Mouse (Mus musculus) forebrain, embryonic 10.5 days (tissue): ENCODE measurements around the gene Zcchc17. TPM values are rescaled to one million over a fixed set of nuclear protein-coding genes. Genes with fewer than 3 reads are reported as not detected.

Experiments
- DNase-seq: peaks from one replicate; pipeline ENCODE4 v3.0.0-alpha.2; 2017; ENCODE audit warnings: low spot score; ENCODE audit errors: extremely low spot score
- H3K27ac ChIP-seq: fragments of 300-500 bp; sonication (generic); 2 replicates; pipeline ENCODE4 v1.5.1; 2016; ENCODE audit warnings: mild to moderate bottlenecking
- H3K27me3 ChIP-seq: fragments of 300-500 bp; sonication (generic); 2 replicates; pipeline ENCODE4 v1.6.1; 2016; ENCODE audit warnings: mild to moderate bottlenecking; ENCODE audit not compliant: poor library complexity, severe bottlenecking
- H3K36me3 ChIP-seq: fragments of 300-500 bp; sonication (generic); replicated peaks from 2 replicates; pipeline ENCODE4 v1.6.1; 2016; ENCODE audit warnings: mild to moderate bottlenecking, moderate library complexity
- H3K4me1 ChIP-seq: fragments of 300-500 bp; sonication (generic); 2 replicates; pipeline ENCODE4 v1.6.1; 2016
- H3K4me3 ChIP-seq: fragments of 300-500 bp; sonication (generic); 2 replicates; pipeline ENCODE4 v1.5.1; 2016; ENCODE audit warnings: mild to moderate bottlenecking, moderate library complexity
- H3K9me3 ChIP-seq: fragments of 300-500 bp; sonication (generic); 2 replicates; pipeline ENCODE4 v1.6.1; 2016; ENCODE audit warnings: mild to moderate bottlenecking, moderate library complexity
- WGBS: fragments of 180-500 bp; shearing (Covaris S2); methylation state at CpG from one replicate; pipeline ENCODE4 v1.1.7; 2016; 5-methylcytosine and 5-hydroxymethylcytosine counted together
- polyA plus RNA-seq: library from polyadenylated mRNA; unstranded; fragments of >200 nt; fragmentation: Nextera tagmentation; extraction: Ambion mirVana; gene quantifications from 2 replicates; pipeline ENCODE4 v1.2.1, GENCODE M21; 2016

Zcchc17 gene
- polyA plus RNA-seq = 68.8 and 72.4 TPM in 2 replicates

DNA sequence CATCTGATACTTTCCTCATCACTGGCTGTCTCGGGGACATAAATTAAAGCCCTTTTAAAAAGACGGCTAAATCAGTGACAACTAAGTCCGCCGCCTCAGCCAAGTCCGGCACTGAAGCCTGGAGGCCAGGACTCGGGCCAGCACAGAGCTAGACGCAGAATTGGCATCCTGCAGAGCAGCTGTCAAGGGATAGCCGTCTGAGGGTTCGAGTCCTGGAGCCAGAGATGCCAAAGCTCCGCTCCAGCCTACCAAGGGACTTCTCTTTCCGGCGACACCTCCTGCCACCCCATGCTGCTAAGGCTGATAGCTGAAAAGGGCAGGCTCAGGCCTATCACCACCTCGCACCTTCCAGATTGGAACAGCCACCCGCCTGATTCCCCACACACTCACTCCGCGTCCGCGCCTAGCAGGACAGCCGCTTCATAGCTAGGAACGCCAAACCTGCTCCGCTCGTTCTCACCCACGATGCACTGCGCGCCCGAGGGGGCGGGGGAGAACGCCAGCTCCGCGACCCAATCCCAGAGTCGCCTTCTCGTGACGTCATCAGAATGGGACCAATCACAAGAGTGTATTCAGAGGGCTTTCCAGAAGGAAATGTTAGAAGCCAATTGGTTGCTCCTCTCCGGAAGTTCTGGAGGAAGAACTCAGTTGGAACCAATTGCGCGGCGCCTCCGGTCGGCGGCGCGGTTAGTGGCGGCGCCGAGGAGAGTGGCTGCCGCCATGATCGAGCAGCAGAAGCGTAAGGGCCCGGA is at the start of gene Zcchc17, which contains the start of gene Snrnp40:
TSS of gene Zcchc17 (minus strand) at position 458 of the 752 bp plus-strand sequence.
TSS of gene Snrnp40 (plus strand) at position 647 of the 752 bp plus-strand sequence.
- Histone ChIP-seq H3K4me1 (peaks cover 26% of the 10 kb centered on the region), H3K36me3 (peaks cover 48% of the 10 kb centered on the region), H3K27ac (peak within 1 kb of the TSS; percentile 94), H3K27me3 (no peaks in the 10 kb centered on the region), H3K4me3 (peak within 1 kb of the TSS; percentile 99), H3K9me3 (no peaks in the 10 kb centered on the region)
- WGBS = under 1% methylated on average over 49 of the region's 49 CpGs
- DNase-seq = peak; percentile 98

GRCm38 (mm10) chr4:130391265-130391664 is 31.5 kb upstream of the Zcchc17 start:
- DNase-seq = peak; percentile 23
- Histone ChIP-seq H3K4me3 (no peak overlapping the region), H3K36me3 (peaks cover 52% of the 10 kb centered on the region), H3K9me3 (no peaks in the 10 kb centered on the region), H3K4me1 (peaks cover 7% of the 10 kb centered on the region; the same call in 1 of the 2 replicates), H3K27me3 (no peaks in the 10 kb centered on the region), H3K27ac (no peak overlapping the region)
- 76% methylated on average over 3 of the region's 3 CpGs for WGBS

DNA sequence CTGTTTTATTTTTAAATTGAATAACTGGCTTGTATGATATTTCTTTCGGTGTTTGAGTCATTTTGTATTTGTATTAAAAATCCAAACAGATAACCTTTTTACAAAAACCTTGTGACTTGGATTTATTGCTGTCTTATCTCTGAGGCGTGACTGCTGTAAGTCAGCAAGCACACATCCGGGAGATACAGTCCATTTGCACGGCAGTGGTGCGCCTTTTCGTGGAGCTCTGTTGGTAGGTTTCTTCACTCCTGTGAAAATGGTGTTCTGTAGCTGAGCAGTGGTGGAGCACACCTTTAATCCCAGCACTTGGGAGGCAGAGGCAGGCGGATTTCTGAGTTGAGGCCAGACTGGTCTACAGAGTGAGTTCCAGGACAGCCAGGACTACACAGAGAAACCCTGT is 30.2 kb upstream of the Zcchc17 start:
- peaks cover 65% of the 10 kb centered on the region for H3K36me3 ChIP-seq
- peaks cover 7% of the 10 kb centered on the region; the same call in 1 of the 2 replicates for H3K4me1 ChIP-seq
- 95% methylated on average over 7 of the region's 7 CpGs for WGBS
- no peaks in the 10 kb centered on the region for H3K9me3 ChIP-seq
- H3K27ac ChIP-seq = no peak overlapping the region
- no peak overlapping the region for H3K4me3 ChIP-seq
- DNase-seq = no peak
- no peaks in the 10 kb centered on the region for H3K27me3 ChIP-seq

DNA sequence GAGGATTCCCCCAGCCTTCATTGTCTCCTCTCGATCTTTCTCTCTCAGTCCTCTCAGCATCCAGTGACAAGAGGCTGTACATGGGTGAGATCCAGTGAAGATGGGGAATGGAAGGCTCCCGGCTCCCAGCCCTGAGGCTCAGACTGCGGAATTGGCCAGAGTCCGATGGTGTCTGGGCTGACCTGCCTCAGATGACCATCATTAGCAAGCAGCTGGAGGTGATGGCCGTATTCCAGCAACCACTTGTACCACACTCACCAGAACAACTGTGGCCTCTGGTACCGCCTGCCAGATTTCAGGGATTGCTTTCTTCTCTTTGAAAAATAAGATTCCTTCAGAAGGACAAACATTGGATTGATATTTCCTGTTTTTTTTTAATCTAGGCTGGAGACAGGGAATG is 29.8 kb upstream of the Zcchc17 start:
- no peaks in the 10 kb centered on the region for H3K9me3 ChIP-seq
- peaks cover 69% of the 10 kb centered on the region for H3K36me3 ChIP-seq
- no peak for DNase-seq
- 83% methylated on average over 6 of the region's 6 CpGs for WGBS
- no peak overlapping the region for H3K27ac ChIP-seq
- no peak overlapping the region for H3K4me3 ChIP-seq
- H3K27me3 ChIP-seq = no peaks in the 10 kb centered on the region
- peaks cover 7% of the 10 kb centered on the region; the same call in 1 of the 2 replicates for H3K4me1 ChIP-seq

DNA sequence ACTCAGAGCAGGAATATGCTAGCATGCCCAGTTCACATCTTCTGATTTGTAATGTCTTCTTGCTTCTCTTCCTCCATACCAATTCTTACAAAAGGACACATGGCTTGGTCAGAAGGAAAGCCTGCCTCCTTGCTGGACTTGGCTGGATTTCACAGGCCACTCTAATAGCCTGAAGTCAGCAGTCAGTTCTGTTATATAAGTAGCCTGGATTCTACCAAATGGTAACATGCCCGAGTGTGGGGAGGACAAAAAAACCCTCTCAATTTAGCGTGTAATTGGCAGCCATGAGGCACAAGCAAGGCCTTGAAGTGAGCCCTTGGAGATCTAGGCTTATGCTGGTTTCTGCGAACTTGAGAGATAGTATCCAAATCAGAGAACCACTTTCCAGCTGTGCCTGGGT is 27.5 kb upstream of the Zcchc17 start:
- Histone ChIP-seq H3K4me1 (peaks cover under 1% of the 10 kb centered on the region; the same call in 1 of the 2 replicates), H3K27ac (no peak overlapping the region), H3K27me3 (no peaks in the 10 kb centered on the region), H3K4me3 (no peak overlapping the region), H3K9me3 (no peaks in the 10 kb centered on the region), H3K36me3 (peaks cover 92% of the 10 kb centered on the region)
- 89% methylated on average over 3 of the region's 3 CpGs for WGBS
- no peak for DNase-seq

- Histone ChIP-seq H3K27ac (no peak overlapping the region), H3K9me3 (peaks cover 7% of the 10 kb centered on the region; the same call in 1 of the 2 replicates), H3K36me3 (peaks cover 100% of the 10 kb centered on the region), H3K4me1 (no peaks in the 10 kb centered on the region), H3K27me3 (no peaks in the 10 kb centered on the region), H3K4me3 (no peak overlapping the region)
- no peak for DNase-seq
- WGBS = 93% methylated on average over 2 of the region's 2 CpGs
These were observed 20.7 kb upstream of the Zcchc17 start for GRCm38 (mm10) chr4:130380418-130380817.

- DNase-seq = no peak
- no peak overlapping the region for H3K27ac ChIP-seq
- H3K27me3 ChIP-seq = no peaks in the 10 kb centered on the region
- H3K36me3 ChIP-seq = peaks cover 100% of the 10 kb centered on the region
- 96% methylated on average over 2 of the region's 2 CpGs for WGBS
- H3K9me3 ChIP-seq = peaks cover 7% of the 10 kb centered on the region; the same call in 1 of the 2 replicates
- H3K4me3 ChIP-seq = no peak overlapping the region
- no peaks in the 10 kb centered on the region for H3K4me1 ChIP-seq
These were observed 19.4 kb upstream of the Zcchc17 start for GRCm38 (mm10) chr4:130379181-130379580.

GRCm38 (mm10) chr4:130377500-130377899 is 17.8 kb upstream of the Zcchc17 start:
- no peak overlapping the region for H3K4me3 ChIP-seq
- H3K27me3 ChIP-seq = no peaks in the 10 kb centered on the region
- DNase-seq = no peak
- no peak overlapping the region for H3K27ac ChIP-seq
- WGBS = 90% methylated on average over 4 of the region's 4 CpGs
- H3K4me1 ChIP-seq = no peaks in the 10 kb centered on the region
- H3K9me3 ChIP-seq = peaks cover 7% of the 10 kb centered on the region; the same call in 1 of the 2 replicates
- peaks cover 100% of the 10 kb centered on the region for H3K36me3 ChIP-seq

- WGBS = 96% methylated on average over 4 of the region's 4 CpGs
- H3K9me3 ChIP-seq = peaks cover 7% of the 10 kb centered on the region; the same call in 1 of the 2 replicates
- H3K4me3 ChIP-seq = no peak overlapping the region
- no peak for DNase-seq
- H3K27me3 ChIP-seq = no peaks in the 10 kb centered on the region
- H3K27ac ChIP-seq = no peak overlapping the region
- H3K36me3 ChIP-seq = peaks cover 97% of the 10 kb centered on the region
- H3K4me1 ChIP-seq = no peaks in the 10 kb centered on the region
These were observed 16.9 kb upstream of the Zcchc17 start for GRCm38 (mm10) chr4:130376675-130377074.

DNA sequence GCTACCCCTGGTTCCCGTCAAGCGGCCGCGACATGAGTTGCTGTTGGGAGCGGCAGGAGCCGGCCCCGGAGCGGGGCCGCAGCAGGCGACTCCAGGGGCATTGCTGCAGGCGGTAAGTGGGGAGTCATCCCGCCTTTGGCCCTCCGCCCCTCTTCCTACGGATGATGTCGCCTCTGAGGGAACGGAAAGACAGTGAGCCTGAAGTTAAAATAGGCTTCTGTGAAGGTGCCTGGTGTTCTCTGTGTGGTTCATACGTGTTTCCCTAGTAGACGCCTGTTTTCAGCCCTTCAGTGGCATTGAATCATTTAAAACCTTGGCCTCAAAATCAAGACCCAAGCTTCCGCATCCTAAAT is 471 bp upstream of the Zcchc17 start:
- Histone ChIP-seq H3K9me3 (no peaks in the 10 kb centered on the region), H3K27me3 (no peaks in the 10 kb centered on the region), H3K4me1 (peaks cover 26% of the 10 kb centered on the region), H3K27ac (peak overlapping the region; percentile 94), H3K36me3 (peaks cover 52% of the 10 kb centered on the region), H3K4me3 (peak overlapping the region; percentile 99)
- no peak for DNase-seq
- under 1% methylated on average over 19 of the region's 19 CpGs for WGBS

DNA sequence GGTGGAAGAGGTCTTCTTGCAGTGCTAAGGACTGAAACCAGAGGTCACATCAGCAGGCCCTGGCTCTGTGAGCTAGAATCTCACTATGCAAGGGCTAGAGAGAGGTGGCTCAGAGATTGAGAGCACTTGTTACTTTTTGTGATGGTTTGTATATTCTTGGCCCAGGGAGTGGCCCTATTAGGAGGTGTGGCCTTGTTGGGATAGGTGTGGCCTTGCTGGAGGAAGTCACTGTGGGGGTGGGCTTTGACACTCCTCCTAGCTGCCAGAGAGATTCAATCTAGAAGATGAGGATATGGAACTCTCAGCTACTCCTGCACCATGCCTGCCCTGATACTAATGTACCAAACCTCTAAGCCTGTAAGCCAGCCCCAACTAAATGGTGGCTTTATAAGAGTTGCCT is 1.8 kb downstream of the Zcchc17 start:
- H3K27ac ChIP-seq = no peak overlapping the region
- H3K36me3 ChIP-seq = peaks cover 46% of the 10 kb centered on the region
- H3K4me1 ChIP-seq = peaks cover 26% of the 10 kb centered on the region
- no peaks in the 10 kb centered on the region for H3K27me3 ChIP-seq
- H3K9me3 ChIP-seq = no peaks in the 10 kb centered on the region
- DNase-seq = no peak
- no peak overlapping the region for H3K4me3 ChIP-seq

DNA sequence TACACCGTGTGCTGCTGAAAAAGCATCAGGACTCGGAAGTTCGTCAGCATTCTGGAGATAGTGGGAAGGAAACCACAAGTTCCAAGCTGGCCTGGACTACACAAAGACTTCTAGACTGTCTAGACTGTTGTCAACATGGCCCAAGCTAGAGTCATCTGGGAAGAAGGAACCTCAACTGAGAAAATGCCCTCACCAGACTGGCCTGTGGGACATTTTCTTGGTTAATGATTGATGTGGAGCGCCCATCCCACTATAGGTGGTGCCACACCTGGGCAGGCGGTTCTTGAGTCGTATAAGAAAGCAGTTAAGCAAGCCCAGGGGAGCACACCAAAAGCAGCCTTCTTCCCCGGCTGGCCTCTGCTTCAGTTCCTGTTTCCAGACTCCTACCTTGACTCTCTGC is 7.2 kb downstream of the Zcchc17 start:
- Histone ChIP-seq H3K27ac (no peak overlapping the region), H3K27me3 (no peaks in the 10 kb centered on the region), H3K9me3 (no peaks in the 10 kb centered on the region), H3K4me3 (no peak overlapping the region), H3K36me3 (peaks cover 83% of the 10 kb centered on the region), H3K4me1 (no peaks in the 10 kb centered on the region)
- WGBS = 94% methylated on average over 7 of the region's 7 CpGs
- DNase-seq = no peak

DNA sequence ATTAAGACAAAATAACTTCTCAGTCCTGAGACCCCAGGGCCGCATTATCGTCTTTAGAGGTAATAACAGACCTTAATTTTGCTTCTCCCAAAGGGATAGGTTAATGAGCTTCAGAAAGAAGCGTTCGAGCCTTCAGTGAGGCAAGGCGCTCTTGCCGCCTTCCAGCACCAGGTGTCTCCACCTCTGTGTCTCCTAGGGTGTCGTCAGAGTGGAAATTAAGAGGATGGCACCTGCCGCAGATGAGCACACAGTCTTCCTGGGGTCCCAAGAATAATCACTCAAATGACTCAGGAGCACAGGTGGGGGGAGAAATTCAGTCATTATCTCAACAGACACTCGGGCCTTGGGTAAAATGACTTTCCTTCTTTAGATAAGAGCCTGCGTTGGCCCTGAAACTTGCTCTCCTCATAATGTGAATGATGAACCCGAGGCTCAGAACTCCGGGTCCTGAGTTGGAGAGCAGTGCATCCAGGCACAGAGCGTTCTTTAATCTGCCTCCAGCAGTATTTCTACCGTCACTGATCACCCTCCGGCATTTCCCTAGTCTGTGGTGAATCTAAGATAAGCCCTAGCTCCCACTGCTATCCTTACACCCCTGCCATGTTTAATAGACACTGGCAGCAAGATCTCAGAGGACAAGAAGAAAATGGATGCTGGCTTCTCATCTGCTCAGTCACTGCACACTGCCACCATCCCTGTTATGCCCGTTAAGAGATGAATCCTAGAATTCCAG is 8.9 kb downstream of the Zcchc17 start:
- WGBS = 89% methylated on average over 16 of the region's 16 CpGs
- Histone ChIP-seq H3K27me3 (no peaks in the 10 kb centered on the region), H3K27ac (no peak overlapping the region), H3K9me3 (no peaks in the 10 kb centered on the region), H3K36me3 (peaks cover 81% of the 10 kb centered on the region), H3K4me1 (no peaks in the 10 kb centered on the region), H3K4me3 (no peak overlapping the region)
- DNase-seq = no peak
